Mouse (Mus musculus) left cerebral cortex, adult 2 months (tissue): ENCODE data around the gene Wdr47. TPM values are rescaled to one million over a fixed set of nuclear protein-coding genes. Genes with fewer than 3 reads are reported as not detected.
A peak's percentile ranks its signal among the peaks of the same experiment; 100 is the strongest.

ENCODE experiments used
- DNase-seq, 2 experiments: peaks; one replicate each; pipeline ENCODE4 v3.0.0; 2021 to 2022; ENCODE audit warnings: low spot score in 2 of 2, mixed read lengths in 1 of 2; ENCODE audit errors: extremely low spot score in 1 of 2
- H3K27ac ChIP-seq: fragments of 200-600 bp; 2 replicates; pipeline ENCODE4 v1.8.1; 2022
- H3K4me3 ChIP-seq: fragments of 200-600 bp; 2 replicates; pipeline ENCODE4 v1.8.1; 2022
- CTCF ChIP-seq: fragments of 200-600 bp; IDR thresholded peaks from 2 replicates; pipeline ENCODE4 v1.8.1; 2022; ENCODE audit warnings: antibody characterized with exemption, mild to moderate bottlenecking, moderate library complexity
- intact Hi-C: fragments of 180-260 bp; cut with DNase I; formaldehyde crosslinking; loops from one replicate; pipeline ENCODE4 v1.15.1; 2025
- total RNA-seq, 2 experiments: library from RNA; stranded (reverse); gene quantifications; 2 replicates each; pipeline ENCODE4 v1.2.3; 2021

Gene Wdr47
- total RNA-seq, 2 experiments from 2014 or later, result 125 to 135 TPM

DNA sequence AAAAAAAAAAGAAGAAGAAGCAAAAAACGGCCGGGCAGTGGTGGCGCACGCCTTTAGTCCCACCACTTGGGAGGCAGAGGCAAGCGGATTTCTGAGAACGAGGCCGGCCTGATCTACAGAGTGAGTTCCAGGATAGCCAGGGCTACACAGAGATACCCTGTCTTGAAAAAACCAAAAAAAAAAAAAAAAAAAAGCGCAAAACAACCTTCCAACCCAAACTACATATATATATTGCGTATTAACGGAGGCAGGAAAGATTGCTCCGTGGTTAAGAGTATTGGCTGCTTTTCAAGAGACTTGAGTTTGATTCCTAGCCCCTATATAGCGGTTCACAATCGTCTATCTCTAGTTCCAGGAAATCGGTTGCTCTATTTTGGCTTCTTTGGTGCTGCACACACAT is 20.3 kb upstream of the Wdr47 start:
- TF ChIP-seq CTCF, result no peak
- no peak for DNase-seq
- H3K27ac ChIP-seq, result no peak overlapping the region; the same call in 1 of the 2 replicates
- intact Hi-C loops, result no loop called here
- peak overlapping the region; percentile 93; the same call in 1 of the 2 replicates for H3K4me3 ChIP-seq

DNA sequence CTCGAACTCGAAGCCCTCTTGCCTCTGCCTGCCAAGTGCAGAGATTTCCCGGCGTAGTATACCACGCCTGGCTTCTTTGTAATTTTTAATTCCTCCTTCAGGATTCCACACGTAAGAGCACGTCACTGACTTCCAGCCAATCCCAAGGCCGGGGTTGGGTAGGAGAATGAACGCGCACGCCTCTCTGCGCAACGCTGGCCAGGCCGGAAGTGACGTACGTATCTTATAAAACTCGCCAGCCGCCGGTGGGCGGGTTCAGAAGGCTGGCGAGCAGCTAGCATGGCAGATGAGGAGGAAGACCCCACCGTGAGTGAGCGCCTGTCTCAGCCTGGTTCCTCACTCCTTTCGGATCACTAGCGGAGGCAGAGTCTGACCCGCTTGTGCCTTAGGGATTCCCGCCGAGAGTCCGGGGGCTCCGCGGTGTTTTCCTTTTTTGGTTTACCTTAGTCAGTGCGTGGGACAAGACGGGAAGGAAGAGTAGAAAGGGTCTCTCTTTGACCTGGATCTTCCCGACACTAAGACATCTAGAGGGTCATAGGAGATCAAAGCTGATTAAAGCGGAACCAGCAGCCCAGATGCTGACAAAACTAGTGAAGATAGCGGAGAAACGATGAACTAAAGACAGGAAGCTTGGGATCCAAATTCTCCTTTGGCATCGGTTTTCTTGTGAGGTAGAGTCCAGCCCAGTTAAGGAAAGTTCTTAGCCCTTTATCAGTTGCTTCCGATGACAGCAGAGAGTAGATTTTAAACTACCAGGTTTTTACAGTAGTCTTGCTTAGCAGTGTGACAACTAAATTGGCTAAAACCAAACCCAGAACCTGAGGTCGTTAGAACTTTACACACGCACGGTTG is 19.4 kb upstream of the Wdr47 start, which contains the start of gene Taf13:
Gene Taf13 (plus strand): TSS at position 256 of the 852 bp plus-strand sequence.
- TF ChIP-seq CTCF, result no peak; the same call in 1 of the 2 replicates
- H3K27ac ChIP-seq, result peak within 1 kb of the TSS; percentile 97
- intact Hi-C loops, result no loop called here
- peak; percentile 97 to 98 for DNase-seq
- peak within 1 kb of the TSS; percentile 93 for H3K4me3 ChIP-seq

GRCm38 (mm10) chr3:108572309-108573010 is 18.6 kb upstream of the Wdr47 start:
- no peak for DNase-seq
- intact Hi-C loops, result no loop called here
- Histone ChIP-seq H3K27ac (no peak overlapping the region), H3K4me3 (peak overlapping the region; percentile 93)
- no peak for TF ChIP-seq CTCF

DNA sequence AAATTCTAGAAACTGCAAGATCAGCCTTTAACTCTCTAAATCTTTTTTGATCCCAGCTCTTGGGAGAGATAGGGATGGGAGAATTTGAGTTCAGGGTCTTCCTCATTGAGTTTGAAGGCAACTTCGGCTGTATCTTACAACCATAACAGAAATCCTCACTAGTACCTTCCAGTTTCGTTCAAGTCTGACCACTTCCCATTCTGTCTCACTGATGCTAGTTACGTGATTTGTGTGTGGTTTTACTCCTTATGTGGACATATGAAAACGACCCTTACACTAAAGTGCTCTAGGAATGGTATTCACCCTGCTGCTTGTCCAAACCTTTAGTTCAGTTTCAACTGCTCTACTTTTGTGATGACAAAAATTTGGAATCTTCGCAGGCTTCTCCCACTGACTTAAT is 17.1 kb upstream of the Wdr47 start:
- no peak overlapping the region for H3K4me3 ChIP-seq
- no peak for TF ChIP-seq CTCF
- H3K27ac ChIP-seq, result no peak overlapping the region
- no peak for DNase-seq
- intact Hi-C loops, result no loop called here

DNA sequence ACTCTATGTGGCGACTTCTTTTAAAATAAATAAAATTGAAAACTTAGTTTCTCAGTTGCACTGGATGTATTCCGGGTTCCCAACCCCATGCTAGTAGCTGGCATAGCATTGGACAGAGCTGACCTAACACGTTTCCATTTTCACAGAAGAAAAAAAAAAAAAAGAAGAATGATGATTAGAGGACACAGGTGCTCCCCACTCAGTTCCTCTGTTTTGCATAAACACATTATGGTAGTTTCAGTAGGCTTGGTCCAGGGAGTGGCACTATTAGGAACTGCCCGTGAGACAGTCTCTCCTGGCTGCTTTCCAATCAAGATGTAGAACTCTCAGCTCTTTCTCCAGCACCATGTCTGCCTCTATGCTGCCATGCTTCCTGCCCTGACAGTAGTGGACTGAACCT is 6.5 kb upstream of the Wdr47 start:
- no peak for TF ChIP-seq CTCF
- DNase-seq, result no peak
- intact Hi-C loops, result no loop called here

DNA sequence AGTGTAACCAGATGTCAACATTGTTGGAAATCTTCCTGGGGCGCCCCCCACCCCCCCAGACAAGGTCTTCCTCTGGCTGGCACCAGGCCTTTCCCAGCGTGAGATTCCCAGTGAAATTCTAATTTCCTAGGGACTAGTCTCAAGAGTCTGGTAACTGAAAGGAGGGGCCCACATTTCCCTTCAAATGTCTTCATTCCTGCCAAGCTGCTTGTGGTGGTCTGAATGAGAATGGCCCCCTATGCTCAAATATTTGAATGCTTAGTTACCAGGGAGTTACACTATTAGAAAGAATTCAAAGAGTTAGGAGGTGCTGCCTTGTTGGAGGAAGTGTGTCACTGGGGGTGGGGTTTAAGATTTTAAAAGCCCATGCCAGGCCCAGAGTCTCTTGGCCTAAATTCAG is 2.6 kb upstream of the Wdr47 start:
- Histone ChIP-seq H3K27ac (no peak overlapping the region), H3K4me3 (no peak overlapping the region)
- intact Hi-C loops, result no loop called here
- DNase-seq, result no peak
- no peak for TF ChIP-seq CTCF

More for the DNA sequence above, 6.5 kb upstream of the Wdr47 start:
- Histone ChIP-seq H3K4me3 (no peak overlapping the region), H3K27ac (no peak overlapping the region)

DNA sequence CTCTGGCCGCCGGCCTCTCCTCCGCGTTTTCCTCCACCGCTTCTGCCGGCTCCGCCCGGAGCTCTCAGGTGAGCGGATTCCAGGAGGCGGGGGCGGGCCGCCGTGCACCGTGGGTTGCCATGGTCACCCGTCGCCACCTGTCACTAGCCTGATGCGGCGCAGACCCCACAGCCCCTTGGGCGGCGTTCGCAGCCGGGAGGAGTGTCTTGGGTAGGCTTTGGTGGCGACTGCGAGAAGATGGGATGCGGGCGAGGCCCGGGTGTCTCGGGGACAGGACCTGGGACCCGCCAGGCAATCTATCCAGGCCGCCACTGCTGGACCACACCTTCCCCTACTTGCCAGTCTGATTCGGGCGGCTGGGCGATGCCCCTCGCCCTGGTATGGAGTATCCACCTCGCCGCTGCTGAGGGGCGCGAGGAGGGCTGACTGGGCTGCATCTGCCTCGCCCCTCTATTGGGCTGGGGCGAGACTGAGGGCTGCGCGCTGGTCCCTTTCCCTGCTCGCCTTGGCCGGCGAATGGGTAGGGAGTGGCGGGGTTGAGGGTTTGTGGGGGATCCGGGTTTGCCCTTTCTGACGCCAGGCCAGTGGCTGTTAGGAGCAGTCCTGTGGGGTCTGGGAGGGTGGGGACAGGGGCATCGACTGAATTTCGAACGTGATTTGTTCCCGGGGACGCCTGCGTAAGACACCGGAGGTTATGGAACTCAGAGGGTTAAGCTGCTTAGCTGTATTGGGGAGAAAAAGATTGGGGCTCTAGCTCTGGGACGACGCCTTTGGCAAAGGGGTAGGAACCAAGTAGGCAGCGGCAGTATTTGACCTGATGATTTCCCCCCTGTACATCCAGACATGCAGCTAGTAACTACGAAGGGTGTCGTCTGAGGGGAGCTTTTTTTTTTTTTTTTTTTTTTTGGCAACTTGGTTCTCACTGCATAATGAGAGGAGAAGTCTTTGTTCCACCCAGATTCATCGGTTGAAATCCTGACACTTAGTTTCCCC is 747 bp downstream of the Wdr47 start:
- Histone ChIP-seq H3K27ac (peak overlapping the region; percentile 98), H3K4me3 (peak overlapping the region; percentile 55)
- no peak for TF ChIP-seq CTCF
- intact Hi-C loops, result no loop called here
- peak; percentile 17 to 23 for DNase-seq

GRCm38 (mm10) chr3:108608906-108609305 is 17.8 kb downstream of the Wdr47 start:
- no peak for DNase-seq
- Histone ChIP-seq H3K27ac (no peak overlapping the region), H3K4me3 (no peak overlapping the region)
- no peak for TF ChIP-seq CTCF
- intact Hi-C loops, result no loop called here

DNA sequence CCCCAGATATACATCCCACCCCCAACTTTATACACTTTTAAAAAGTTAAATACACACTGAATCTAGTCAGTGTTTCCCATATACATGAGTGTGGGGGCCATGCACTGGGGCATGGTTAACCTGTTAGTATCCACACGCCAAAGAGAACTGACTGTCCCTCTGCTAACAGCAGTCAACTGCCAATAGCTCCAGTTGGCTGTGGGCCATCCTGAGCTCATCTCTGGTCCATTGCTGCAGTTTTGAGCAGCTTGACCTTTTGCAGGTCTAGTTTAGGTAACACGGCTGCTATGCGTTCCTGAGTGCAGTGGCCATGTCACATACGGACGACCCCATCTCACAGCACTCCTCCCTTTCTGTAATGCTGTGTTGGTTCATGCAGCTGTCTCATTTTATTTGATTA is 43.7 kb downstream of the Wdr47 start:
- no peak for TF ChIP-seq CTCF
- no peak overlapping the region for H3K4me3 ChIP-seq
- DNase-seq, result no peak
- intact Hi-C loops, result no loop called here
- H3K27ac ChIP-seq, result no peak overlapping the region

DNA sequence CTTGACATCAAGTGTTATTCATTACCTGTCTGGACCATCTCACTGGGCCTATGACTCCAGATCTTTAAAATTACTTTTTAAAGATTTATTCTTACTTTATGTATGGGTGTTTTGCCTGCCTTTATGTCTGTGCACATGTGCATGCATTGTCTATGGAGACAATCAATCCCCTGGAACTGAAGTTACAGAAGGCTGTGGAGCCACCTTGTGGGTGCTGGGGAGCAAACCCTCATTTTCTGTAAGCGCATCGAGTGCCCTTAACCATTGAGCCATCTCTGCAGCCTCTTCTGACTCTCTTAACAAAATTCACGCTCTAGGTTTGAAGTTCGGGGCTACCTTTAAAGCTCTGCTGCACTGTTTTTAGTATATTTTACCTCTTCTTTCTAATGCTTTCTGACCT is 48.3 kb downstream of the Wdr47 start:
- intact Hi-C loops, result no loop called here
- TF ChIP-seq CTCF, result peak; percentile 25
- Histone ChIP-seq H3K27ac (no peak overlapping the region), H3K4me3 (no peak overlapping the region)
- DNase-seq, result no peak

GRCm38 (mm10) chr3:108640998-108641397 is 49.9 kb downstream of the Wdr47 start:
- DNase-seq, result no peak
- no peak for TF ChIP-seq CTCF
- no peak overlapping the region for H3K27ac ChIP-seq
- intact Hi-C loops, result no loop called here
- no peak overlapping the region for H3K4me3 ChIP-seq
